In the genomic region with DNA sequence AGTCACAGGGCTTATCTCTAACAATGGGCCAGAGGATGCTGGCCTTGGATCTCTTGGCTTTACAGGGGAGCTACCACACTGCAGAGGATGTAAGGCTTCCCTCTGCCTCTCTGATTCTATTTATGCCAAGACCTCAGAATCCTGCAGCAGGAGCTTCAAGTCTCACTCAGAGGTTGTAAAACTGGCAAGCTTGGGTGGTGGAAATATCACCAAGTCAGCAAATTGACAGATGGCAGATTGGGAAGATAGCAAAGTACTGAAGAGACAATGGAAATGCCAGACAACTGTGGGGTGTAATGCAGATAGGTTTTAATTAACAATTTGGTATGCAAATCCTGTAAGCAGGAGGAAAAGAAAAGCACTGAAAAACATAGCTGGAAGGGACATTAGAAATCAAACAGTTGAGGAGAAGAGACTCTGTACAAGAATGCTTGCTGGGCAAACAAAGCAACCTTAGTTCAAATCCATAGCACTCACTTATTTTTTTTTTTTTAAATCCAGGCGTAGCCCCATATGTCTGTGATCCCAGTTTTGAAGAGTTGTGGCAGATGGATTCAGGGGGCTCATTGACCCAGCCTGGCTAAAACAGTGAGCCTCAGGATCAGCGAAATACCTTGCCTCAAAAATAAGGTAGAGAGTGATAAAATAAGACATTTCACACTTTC, we compare ENCODE assay signal across 34 mouse cellular contexts.
A peak's percentile ranks its signal among the peaks of the same experiment; 100 is the strongest.
DNase-seq lines count a peak whose midpoint lies in the region; ATAC-seq and TF ChIP-seq lines count a peak whose summit lies in the region.
"Had no signal": no experiment of that assay in that cellular context is flagged by ENCODE, and none has a peak within 500 bp of the region (broad histone marks: within the 10 kb centered on the region; RNA-seq: fewer than 3 reads in every experiment).

No protein-coding gene starts in this region.

- no peaks in the 10 kb centered on the region for H3K27me3 ChIP-seq in forebrain, embryonic 15.5 days
- H3K27me3 ChIP-seq in forebrain, embryonic 10.5 days (ENCODE audit: poor library complexity, severe bottlenecking) = no peaks in the 10 kb centered on the region
- H3K27me3 ChIP-seq in forebrain, postnatal 0 days (ENCODE audit: insufficient read depth, low read length) = no peaks in the 10 kb centered on the region
- H3K27me3 ChIP-seq: embryonic facial prominence, embryonic 13.5 days; intestine, embryonic 15.5 days; limb, embryonic 15.5 days; neural tube, embryonic 13.5 days had no signal

- DNase-seq in forebrain, embryonic 10.5 days (ENCODE audit: extremely low spot score, low spot score) = no peak
- peak; percentile 26 for DNase-seq in layer of hippocampus, adult 11-12 months (ENCODE audit: low spot score)
- no peak for DNase-seq in layer of hippocampus, postnatal 25 days (ENCODE audit: extremely low spot score in 1 of 2, low spot score in 1 of 2)
- DNase-seq in brain, adult 2 months (ENCODE audit: low read depth, low spot score) = peak; percentile 67
- peak; percentile 48 for DNase-seq in forebrain, postnatal 0 days
- DNase-seq: adrenal gland, adult 2 months; cerebellum, adult 11 months; cerebellum, adult 9-10 months; gastrocnemius, postnatal 25 days; heart, adult 18-20 months; heart, postnatal 4 days; kidney, adult 2 months; kidney, postnatal 4 days; lung, adult 2 months; lung, postnatal 10 days; right cerebral cortex, postnatal 4 days; thymus, adult 2 months; thymus, postnatal 36 days had no signal

- 66% methylated on average over 2 of the region's 2 CpGs for WGBS in forebrain, embryonic 15.5 days
- WGBS in forebrain, embryonic 10.5 days = 77% methylated on average over 2 of the region's 2 CpGs
- 53% methylated on average over 2 of the region's 2 CpGs for WGBS in forebrain, postnatal 0 days

- no peak overlapping the region for H3K9ac ChIP-seq in forebrain, embryonic 15.5 days (replicated peaks)
- H3K9ac ChIP-seq in forebrain, postnatal 0 days = no peak overlapping the region
- H3K9ac ChIP-seq: embryonic facial prominence, embryonic 13.5 days; intestine, embryonic 15.5 days; limb, embryonic 15.5 days; liver, embryonic 14.5 days; neural tube, embryonic 13.5 days had no signal

- H3K4me2 ChIP-seq in forebrain, embryonic 15.5 days (replicated peaks) = no peak overlapping the region
- no peak overlapping the region for H3K4me2 ChIP-seq in forebrain, postnatal 0 days (ENCODE audit: low read depth)
- H3K4me2 ChIP-seq: embryonic facial prominence, embryonic 13.5 days; heart, embryonic 11.5 days; intestine, embryonic 15.5 days; limb, embryonic 15.5 days; midbrain, embryonic 11.5 days; neural tube, embryonic 13.5 days had no signal

- H3K4me3 ChIP-seq in forebrain, embryonic 15.5 days = no peak overlapping the region
- H3K4me3 ChIP-seq in forebrain, embryonic 10.5 days = no peak overlapping the region
- no peak overlapping the region for H3K4me3 ChIP-seq in forebrain, postnatal 0 days (ENCODE audit: low read depth, low read length)
- H3K4me3 ChIP-seq: embryonic facial prominence, embryonic 13.5 days; intestine, embryonic 15.5 days; limb, embryonic 10.5 days; limb, embryonic 15.5 days; neural tube, embryonic 13.5 days had no signal

- no peaks in the 10 kb centered on the region for H3K36me3 ChIP-seq in forebrain, embryonic 15.5 days
- H3K36me3 ChIP-seq in forebrain, embryonic 10.5 days (replicated peaks) = no peaks in the 10 kb centered on the region
- H3K36me3 ChIP-seq in forebrain, postnatal 0 days (ENCODE audit: insufficient read depth) = no peaks in the 10 kb centered on the region
- H3K36me3 ChIP-seq: embryonic facial prominence, embryonic 13.5 days; intestine, embryonic 15.5 days; limb, embryonic 10.5 days; limb, embryonic 15.5 days; neural tube, embryonic 13.5 days had no signal

- TF ChIP-seq CTCF in forebrain, postnatal 0 days (IDR thresholded peaks at IDR 0.05; ENCODE audit: low read depth) = no peak

- H3K27ac ChIP-seq in forebrain, embryonic 15.5 days (replicated peaks) = peak overlapping the region; percentile 53
- no peak overlapping the region for H3K27ac ChIP-seq in forebrain, embryonic 10.5 days
- H3K27ac ChIP-seq in forebrain, postnatal 0 days (ENCODE audit: low read depth, low read length) = no peak overlapping the region
- H3K27ac ChIP-seq: embryonic facial prominence, embryonic 13.5 days; intestine, embryonic 15.5 days; kidney, postnatal 0 days; limb, embryonic 10.5 days; limb, embryonic 15.5 days; liver, embryonic 14.5 days; macrophage; neural tube, embryonic 13.5 days; stomach, postnatal 0 days had no signal

- ATAC-seq in forebrain, embryonic 15.5 days (replicated peaks) = peak; percentile 81
- ATAC-seq in forebrain, postnatal 0 days = peak; percentile 62
- no peak for ATAC-seq in megakaryocyte progenitor cell, adult 5-6 weeks (replicated peaks; ENCODE audit: poor library complexity)
- ATAC-seq: activated CD4-positive, CD25-positive, alpha-beta regulatory T cell, adult 4 months; CD4-positive, CD25-positive, alpha-beta regulatory T cell, adult 4 months; hindbrain, embryonic 16.5 days; intestine, embryonic 15.5 days had no signal

- no peaks in the 10 kb centered on the region for H3K9me3 ChIP-seq in forebrain, embryonic 15.5 days
- no peaks in the 10 kb centered on the region for H3K9me3 ChIP-seq in forebrain, embryonic 10.5 days
- H3K9me3 ChIP-seq in forebrain, postnatal 0 days (ENCODE audit: low read length) = no peaks in the 10 kb centered on the region
- H3K9me3 ChIP-seq: embryonic facial prominence, embryonic 13.5 days; intestine, embryonic 15.5 days; limb, embryonic 10.5 days; limb, embryonic 15.5 days; neural tube, embryonic 13.5 days had no signal

- H3K4me1 ChIP-seq in forebrain, embryonic 15.5 days = peaks cover 9% of the 10 kb centered on the region
- no peaks in the 10 kb centered on the region for H3K4me1 ChIP-seq in forebrain, embryonic 10.5 days
- no peaks in the 10 kb centered on the region for H3K4me1 ChIP-seq in forebrain, postnatal 0 days (ENCODE audit: insufficient read depth)
- H3K4me1 ChIP-seq: embryonic facial prominence, embryonic 13.5 days; intestine, embryonic 15.5 days; limb, embryonic 10.5 days; limb, embryonic 15.5 days; neural tube, embryonic 13.5 days had no signal

Comparison
In these comparisons a context has a peak if more than half of its experiments do, and no peak if none do; other contexts are left out.
1. DNase-seq: peak in layer of hippocampus, adult 11-12 months (single experiment), brain, adult 2 months (single experiment) and forebrain, postnatal 0 days (single experiment); none in forebrain, embryonic 10.5 days (single experiment) and layer of hippocampus, postnatal 25 days (0 of 2).